Mouse (Mus musculus) liver, postnatal 0 days (tissue): ENCODE results near the gene Cnot6l. TPM values are rescaled to one million over a fixed set of nuclear protein-coding genes. Genes with fewer than 3 reads are reported as not detected.

ENCODE experiments used
- ATAC-seq: fragments of 200-750 bp; cut with Nextera tagmentation; 2 replicates; pipeline ENCODE4 v1.8.0; 2017; ENCODE audit warnings: mild to moderate bottlenecking, moderate library complexity
- DNase-seq: peaks from one replicate; pipeline ENCODE4 v3.0.0-alpha.2; 2016
- H3K27ac ChIP-seq: fragments of 300-500 bp; sonication (generic); 2 replicates; pipeline ENCODE4 v1.5.1; 2014; ENCODE audit warnings: antibody characterized with exemption, moderate library complexity, mild to moderate bottlenecking, low read depth
- H3K27me3 ChIP-seq: fragments of 300-500 bp; sonication (generic); 2 replicates; pipeline ENCODE4 v1.6.1; 2014; ENCODE audit warnings: low read length, control low read depth, mixed read lengths; ENCODE audit not compliant: insufficient read depth
- H3K36me3 ChIP-seq: fragments of 300-500 bp; sonication (generic); replicated peaks from 2 replicates; pipeline ENCODE4 v1.6.1; 2014; ENCODE audit warnings: mild to moderate bottlenecking, control low read depth, low read length, moderate library complexity, mixed read lengths; ENCODE audit not compliant: insufficient read depth
- H3K4me1 ChIP-seq: fragments of 300-500 bp; sonication (generic); 2 replicates; pipeline ENCODE4 v1.6.1; 2014; ENCODE audit warnings: antibody characterized with exemption, mild to moderate bottlenecking, control low read depth; ENCODE audit not compliant: insufficient read depth
- H3K4me2 ChIP-seq: fragments of 300-500 bp; sonication (generic); 2 replicates; pipeline ENCODE4 v1.6.1; 2014; ENCODE audit warnings: low read depth, mild to moderate bottlenecking, low read length, moderate library complexity, mixed read lengths
- H3K4me3 ChIP-seq: fragments of 300-500 bp; sonication (generic); 2 replicates; pipeline ENCODE4 v1.5.1; 2014; ENCODE audit warnings: low read depth, low read length
- H3K9ac ChIP-seq: fragments of 300-500 bp; sonication (generic); replicated peaks from 2 replicates; pipeline ENCODE4 v1.6.1; 2014; ENCODE audit warnings: mild to moderate bottlenecking, moderate library complexity
- H3K9me3 ChIP-seq: fragments of 300-500 bp; sonication (generic); 2 replicates; pipeline ENCODE4 v1.6.1; 2016; ENCODE audit warnings: mild to moderate bottlenecking, control low read depth, low read length, mixed read lengths
- CTCF ChIP-seq: sonication (generic); IDR thresholded peaks from 2 replicates; pipeline ENCODE4 v1.5.1; 2016; ENCODE audit warnings: antibody characterized with exemption, low read depth
- EP300 ChIP-seq: IDR thresholded peaks from 2 replicates; pipeline ENCODE4 v1.6.1; 2016; ENCODE audit warnings: antibody characterized with exemption, low read depth, mild to moderate bottlenecking
- WGBS: fragments of 180-500 bp; shearing (Covaris S2); extraction: QIAGEN DNeasy Blood & Tissue Kit; methylation state at CpG from one replicate; pipeline ENCODE4 v1.1.7; 2014; ENCODE audit not compliant: insufficient replicate concordance; 5-methylcytosine and 5-hydroxymethylcytosine counted together
- polyA plus RNA-seq: library from polyadenylated mRNA; unstranded; fragments of >200 nt; fragmentation: Nextera tagmentation; extraction: Ambion mirVana; gene quantifications from 2 replicates; pipeline ENCODE4 v1.2.1, GENCODE M21; 2015

The Cnot6l gene
- polyA plus RNA-seq, 1 experiment from 2014 or later = 12.6 TPM

DNA sequence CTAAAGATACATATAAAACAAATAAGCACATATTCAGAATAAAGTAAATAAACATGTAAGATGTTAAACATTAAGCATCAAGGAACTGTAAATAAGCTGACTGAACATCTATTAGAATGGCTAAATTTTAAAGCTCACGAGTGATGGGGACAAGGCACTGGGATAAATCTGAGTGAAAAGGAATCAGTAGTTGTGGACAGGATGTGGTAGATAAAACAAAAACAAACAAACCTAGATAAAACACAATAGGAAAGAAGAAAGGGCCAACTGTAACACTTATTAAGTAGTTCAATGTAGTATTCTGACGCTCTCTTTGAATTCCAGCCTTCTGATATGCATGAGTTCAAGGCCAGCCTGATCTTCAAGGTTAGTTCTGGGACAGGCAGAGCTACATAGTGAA is 21.6 kb downstream of the Cnot6l start:
- H3K4me1 ChIP-seq = no peaks in the 10 kb centered on the region
- no peaks in the 10 kb centered on the region for H3K36me3 ChIP-seq
- 53% methylated on average over 2 of the region's 2 CpGs for WGBS
- H3K9me3 ChIP-seq = no peaks in the 10 kb centered on the region
- no peak for DNase-seq
- ATAC-seq = no peak
- no peak overlapping the region for H3K27ac ChIP-seq
- H3K9ac ChIP-seq = no peak overlapping the region
- H3K4me2 ChIP-seq = no peak overlapping the region
- no peaks in the 10 kb centered on the region for H3K27me3 ChIP-seq
- TF ChIP-seq CTCF = no peak
- TF ChIP-seq EP300 = no peak
- H3K4me3 ChIP-seq = no peak overlapping the region

- H3K27ac ChIP-seq = no peak overlapping the region
- TF ChIP-seq CTCF (no peak), EP300 (no peak)
- peaks cover 5% of the 10 kb centered on the region; the same call in 1 of the 2 replicates for H3K4me1 ChIP-seq
- WGBS = 87% methylated on average over 2 of the region's 2 CpGs
- no peak overlapping the region for H3K4me2 ChIP-seq
- no peak overlapping the region for H3K4me3 ChIP-seq
- no peak overlapping the region for H3K9ac ChIP-seq
- no peaks in the 10 kb centered on the region for H3K27me3 ChIP-seq
- peaks cover 16% of the 10 kb centered on the region for H3K36me3 ChIP-seq
- H3K9me3 ChIP-seq = no peaks in the 10 kb centered on the region
- ATAC-seq (no peak), DNase-seq (no peak)
Measured at GRCm38 (mm10) chr5:96130683-96131082, 33.3 kb downstream of the Cnot6l start.

DNA sequence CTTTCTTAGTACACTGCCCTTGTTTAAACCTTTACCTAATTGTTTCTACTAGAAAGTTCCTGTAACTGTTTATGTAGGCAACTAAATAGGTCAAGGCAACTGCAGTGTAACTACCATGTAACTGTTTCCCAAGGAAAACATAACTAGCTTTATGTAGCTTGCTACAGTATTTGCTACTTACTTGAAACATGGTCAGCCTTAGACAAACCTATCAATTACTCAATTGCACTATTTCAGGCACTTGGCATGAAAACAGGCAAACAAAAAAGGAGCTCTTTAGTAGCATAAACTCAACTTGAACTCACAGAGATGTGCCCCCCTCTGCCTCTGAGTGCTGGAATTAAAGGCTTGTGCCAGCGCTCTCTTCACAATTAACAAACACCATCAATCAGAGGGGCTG is 37.1 kb downstream of the Cnot6l start:
- Histone ChIP-seq H3K9me3 (no peaks in the 10 kb centered on the region), H3K4me3 (no peak overlapping the region), H3K4me2 (no peak overlapping the region), H3K4me1 (no peaks in the 10 kb centered on the region), H3K27ac (no peak overlapping the region), H3K36me3 (peaks cover 15% of the 10 kb centered on the region), H3K27me3 (no peaks in the 10 kb centered on the region), H3K9ac (no peak overlapping the region)
- DNase-seq (no peak), ATAC-seq (no peak)
- no peak for TF ChIP-seq CTCF
- TF ChIP-seq EP300 = no peak
- WGBS = 92% methylated on average over 1 of the region's 1 CpGs

- H3K4me2 ChIP-seq = no peak overlapping the region
- no peaks in the 10 kb centered on the region for H3K9me3 ChIP-seq
- H3K36me3 ChIP-seq = peaks cover 3% of the 10 kb centered on the region; the same call in 1 of the 2 replicates
- 92% methylated on average over 3 of the region's 3 CpGs for WGBS
- no peak overlapping the region for H3K27ac ChIP-seq
- DNase-seq (no peak), ATAC-seq (no peak)
- H3K4me1 ChIP-seq = 0 out of 2 replicates have a peak, but pooled peaks cover 3% of the 10 kb centered on the region
- H3K9ac ChIP-seq = no peak overlapping the region
- H3K27me3 ChIP-seq = no peaks in the 10 kb centered on the region
- TF ChIP-seq CTCF (no peak), EP300 (no peak)
- no peak overlapping the region for H3K4me3 ChIP-seq
Measured at GRCm38 (mm10) chr5:96114943-96115342, 49.0 kb downstream of the Cnot6l start.

- Histone ChIP-seq H3K27ac (no peak overlapping the region), H3K4me1 (no peaks in the 10 kb centered on the region), H3K9me3 (no peaks in the 10 kb centered on the region), H3K9ac (no peak overlapping the region), H3K4me2 (no peak overlapping the region), H3K27me3 (no peaks in the 10 kb centered on the region), H3K4me3 (no peak overlapping the region), H3K36me3 (peaks cover 5% of the 10 kb centered on the region; the same call in 1 of the 2 replicates)
- DNase-seq = no peak
- TF ChIP-seq CTCF = no peak
- TF ChIP-seq EP300 = no peak
- peak; percentile 58 for ATAC-seq
- WGBS = 57% methylated on average over 1 of the region's 1 CpGs
Measured at GRCm38 (mm10) chr5:96104644-96105043, 59.3 kb downstream of the Cnot6l start.

GRCm38 (mm10) chr5:96091468-96091867 is 72.5 kb downstream of the Cnot6l start:
- 77% methylated on average over 2 of the region's 2 CpGs for WGBS
- H3K27me3 ChIP-seq = no peaks in the 10 kb centered on the region
- no peak overlapping the region for H3K9ac ChIP-seq
- no peak overlapping the region for H3K27ac ChIP-seq
- no peak for DNase-seq
- peaks cover 8% of the 10 kb centered on the region; the same call in 1 of the 2 replicates for H3K36me3 ChIP-seq
- H3K4me3 ChIP-seq = no peak overlapping the region
- H3K4me1 ChIP-seq = no peaks in the 10 kb centered on the region
- H3K9me3 ChIP-seq = no peaks in the 10 kb centered on the region
- TF ChIP-seq EP300 = no peak
- no peak overlapping the region for H3K4me2 ChIP-seq
- no peak for ATAC-seq

DNA sequence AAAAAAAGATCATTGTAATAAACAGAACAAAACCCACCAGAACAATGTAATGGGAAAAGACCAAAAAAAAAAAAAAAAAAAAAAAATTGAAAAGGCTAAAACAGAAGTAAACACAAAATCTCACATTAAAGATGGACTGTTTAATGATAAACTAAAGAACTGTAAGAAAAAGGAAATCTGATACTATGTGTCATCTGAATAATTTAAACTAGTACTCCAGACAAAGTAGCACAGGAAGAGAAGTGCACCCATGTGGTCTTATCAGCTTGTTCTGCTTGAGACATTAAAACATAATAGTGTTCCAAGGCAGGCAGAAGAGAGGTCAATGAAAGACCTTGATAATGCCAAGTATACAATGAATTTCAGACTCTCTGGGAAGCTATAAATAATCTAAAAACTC is 78.6 kb downstream of the Cnot6l start:
- H3K27me3 ChIP-seq = no peaks in the 10 kb centered on the region
- peaks cover 9% of the 10 kb centered on the region; the same call in 1 of the 2 replicates for H3K36me3 ChIP-seq
- DNase-seq (no peak), ATAC-seq (no peak)
- H3K27ac ChIP-seq = no peak overlapping the region
- H3K4me3 ChIP-seq = no peak overlapping the region
- H3K9ac ChIP-seq = no peak overlapping the region
- H3K4me1 ChIP-seq = no peaks in the 10 kb centered on the region
- TF ChIP-seq CTCF (no peak), EP300 (no peak)
- no peak overlapping the region for H3K4me2 ChIP-seq
- H3K9me3 ChIP-seq = no peaks in the 10 kb centered on the region
